Mouse (Mus musculus) stomach, postnatal 0 days (tissue): ENCODE measurements around the gene Mmp19. TPM values are rescaled to one million over a fixed set of nuclear protein-coding genes. Genes with fewer than 3 reads are reported as not detected.

Experiments used
- ATAC-seq: fragments of 200-750 bp; cut with Nextera tagmentation; 2 replicates; pipeline ENCODE4 v1.8.0; 2017; ENCODE audit not compliant: low FRiP score, low TSS enrichment
- DNase-seq: peaks from one replicate; pipeline ENCODE4 v3.0.0-alpha.2; 2016; ENCODE audit warnings: low spot score
- H3K27ac ChIP-seq: fragments of 300-500 bp; sonication (generic); replicated peaks from 2 replicates; pipeline ENCODE4 v1.5.1; 2014; ENCODE audit warnings: mild to moderate bottlenecking, control low read depth
- H3K27me3 ChIP-seq: fragments of 300-500 bp; sonication (generic); 2 replicates; pipeline ENCODE4 v1.6.1; 2014; ENCODE audit warnings: low read length; ENCODE audit not compliant: control insufficient read depth, insufficient read depth
- H3K36me3 ChIP-seq: fragments of 300-500 bp; sonication (generic); 2 replicates; pipeline ENCODE4 v1.6.1; 2014; ENCODE audit warnings: low read length, mixed read lengths; ENCODE audit not compliant: control insufficient read depth, insufficient read depth
- H3K4me1 ChIP-seq: fragments of 300-500 bp; sonication (generic); replicated peaks from 2 replicates; pipeline ENCODE4 v1.6.1; 2014; ENCODE audit warnings: antibody characterized with exemption; ENCODE audit not compliant: control insufficient read depth, insufficient read depth
- H3K4me2 ChIP-seq: fragments of 300-500 bp; sonication (generic); replicated peaks from 2 replicates; pipeline ENCODE4 v1.6.1; 2014; ENCODE audit warnings: low read depth, mild to moderate bottlenecking, control low read depth, moderate library complexity
- H3K4me3 ChIP-seq: fragments of 300-500 bp; sonication (generic); 2 replicates; pipeline ENCODE4 v1.5.1; 2014; ENCODE audit warnings: low read depth, low read length, control low read depth
- H3K9ac ChIP-seq: fragments of 300-500 bp; sonication (generic); 2 replicates; pipeline ENCODE4 v1.6.1; 2014; ENCODE audit warnings: mild to moderate bottlenecking, low read length, control low read depth, mixed read lengths
- H3K9me3 ChIP-seq: fragments of 300-500 bp; sonication (generic); 2 replicates; pipeline ENCODE4 v1.6.1; 2016; ENCODE audit warnings: low read length; ENCODE audit not compliant: control insufficient read depth
- CTCF ChIP-seq: IDR thresholded peaks from 2 replicates; pipeline ENCODE4 v1.5.1; 2016; ENCODE audit warnings: antibody characterized with exemption, low read depth, mild to moderate bottlenecking, moderate library complexity
- EP300 ChIP-seq: optimal IDR thresholded peaks from 2 replicates; pipeline ENCODE3; 2016; ENCODE audit warnings: antibody characterized with exemption
- WGBS: fragments of 180-500 bp; shearing (Covaris S2); extraction: QIAGEN DNeasy Blood & Tissue Kit; methylation state at CpG from one replicate; pipeline ENCODE4 v1.1.7; 2014; 5-methylcytosine and 5-hydroxymethylcytosine counted together
- polyA plus RNA-seq: library from polyadenylated mRNA; unstranded; fragments of >200 nt; fragmentation: Nextera tagmentation; extraction: Ambion mirVana; gene quantifications from 2 replicates; pipeline ENCODE4 v1.2.1, GENCODE M21; 2015

Mmp19 gene
- 2.0 and 2.1 TPM in 2 replicates for polyA plus RNA-seq

- Histone ChIP-seq H3K9me3 (no peaks in the 10 kb centered on the region), H3K4me1 (no peaks in the 10 kb centered on the region), H3K36me3 (no peaks in the 10 kb centered on the region), H3K4me3 (peak within 1 kb of the TSS; percentile 29), H3K9ac (peak within 1 kb of the TSS; percentile 41; the same call in 1 of the 2 replicates), H3K27ac (peak within 1 kb of the TSS; percentile 56; the same call in 1 of the 2 replicates), H3K4me2 (peak within 1 kb of the TSS; percentile 35), H3K27me3 (no peaks in the 10 kb centered on the region)
- WGBS = 56% methylated on average over 7 of the region's 7 CpGs
- no peak for DNase-seq
- no peak for TF ChIP-seq CTCF
- peak; percentile 67 for ATAC-seq
Measured at GRCm38 (mm10) chr10:128790398-128791124, at the start of gene Mmp19. Mmp19 (plus strand) TSS chr10:128790910.

- Histone ChIP-seq H3K36me3 (no peaks in the 10 kb centered on the region), H3K27ac (peak overlapping the region; percentile 92), H3K4me1 (no peaks in the 10 kb centered on the region; the same call in 1 of the 2 replicates), H3K27me3 (no peaks in the 10 kb centered on the region), H3K9ac (peak overlapping the region; percentile 88), H3K4me2 (peak overlapping the region; percentile 90), H3K9me3 (no peaks in the 10 kb centered on the region), H3K4me3 (peak overlapping the region; percentile 74)
- ATAC-seq (0 out of 2 replicates have a peak, but pooled peaks have one; percentile 22), DNase-seq (peak; percentile 37)
- no peak for TF ChIP-seq EP300
- no peak for TF ChIP-seq CTCF
- WGBS = 24% methylated on average over 4 of the region's 4 CpGs
Measured at GRCm38 (mm10) chr10:128742616-128743015, 48.1 kb upstream of the Mmp19 start.

- Histone ChIP-seq H3K27ac (peak overlapping the region; percentile 92), H3K4me1 (no peaks in the 10 kb centered on the region; the same call in 1 of the 2 replicates), H3K9me3 (no peaks in the 10 kb centered on the region), H3K4me2 (peak overlapping the region; percentile 90), H3K27me3 (no peaks in the 10 kb centered on the region), H3K9ac (peak overlapping the region; percentile 88), H3K4me3 (peak overlapping the region; percentile 74), H3K36me3 (no peaks in the 10 kb centered on the region)
- TF ChIP-seq EP300 = no peak
- TF ChIP-seq CTCF = no peak
- ATAC-seq (no peak), DNase-seq (no peak)
- WGBS = 8% methylated on average over 7 of the region's 7 CpGs
Measured at GRCm38 (mm10) chr10:128743235-128743634, 47.5 kb upstream of the Mmp19 start.

- Histone ChIP-seq H3K9me3 (no peaks in the 10 kb centered on the region), H3K27me3 (no peaks in the 10 kb centered on the region), H3K9ac (peak overlapping the region; percentile 88), H3K4me2 (peak overlapping the region; percentile 90), H3K27ac (peak overlapping the region; percentile 92), H3K36me3 (no peaks in the 10 kb centered on the region), H3K4me1 (no peaks in the 10 kb centered on the region; the same call in 1 of the 2 replicates), H3K4me3 (peak overlapping the region; percentile 74)
- peak; percentile 70 for DNase-seq
- peak; percentile 30 for ATAC-seq
- TF ChIP-seq CTCF (no peak), EP300 (no peak)
- WGBS = under 1% methylated on average over 37 of the region's 37 CpGs
Measured at GRCm38 (mm10) chr10:128743791-128744191, 46.9 kb upstream of the Mmp19 start.

GRCm38 (mm10) chr10:128744211-128744610 lies 46.5 kb upstream of the Mmp19 start:
- peak overlapping the region; percentile 90 for H3K4me2 ChIP-seq
- H3K27ac ChIP-seq = peak overlapping the region; percentile 92
- H3K9me3 ChIP-seq = no peaks in the 10 kb centered on the region
- H3K36me3 ChIP-seq = no peaks in the 10 kb centered on the region
- peak overlapping the region; percentile 74 for H3K4me3 ChIP-seq
- no peaks in the 10 kb centered on the region for H3K27me3 ChIP-seq
- no peak for DNase-seq
- WGBS = 24% methylated on average over 8 of the region's 8 CpGs
- no peak for TF ChIP-seq CTCF
- TF ChIP-seq EP300 = no peak
- H3K9ac ChIP-seq = peak overlapping the region; percentile 88
- H3K4me1 ChIP-seq = no peaks in the 10 kb centered on the region; the same call in 1 of the 2 replicates
- no peak for ATAC-seq
